Mouse (Mus musculus) liver, embryonic 16.5 days (tissue): Measurements from ENCODE around the gene Tns2. TPM values are rescaled to one million over a fixed set of nuclear protein-coding genes. Genes with fewer than 3 reads are reported as not detected.
A peak's percentile ranks its signal among the peaks of the same experiment; 100 is the strongest.

ENCODE experiments used
- ATAC-seq: fragments of 200-750 bp; cut with Nextera tagmentation; 2 replicates; pipeline ENCODE4 v1.8.0; 2017; ENCODE audit warnings: low read depth, mild to moderate bottlenecking, moderate number of reproducible peaks, moderate library complexity
- H3K27ac ChIP-seq: fragments of 300-500 bp; sonication (generic); 2 replicates; pipeline ENCODE4 v1.5.1; 2014; ENCODE audit warnings: mild to moderate bottlenecking, low read length
- H3K27me3 ChIP-seq: fragments of 300-500 bp; sonication (generic); 2 replicates; pipeline ENCODE4 v1.6.1; 2014; ENCODE audit warnings: low read depth, low read length, mixed read lengths; ENCODE audit not compliant: control insufficient read depth, insufficient read depth
- H3K36me3 ChIP-seq: fragments of 300-500 bp; sonication (generic); 2 replicates; pipeline ENCODE4 v1.6.1; 2014; ENCODE audit warnings: mild to moderate bottlenecking; ENCODE audit not compliant: control insufficient read depth, insufficient read depth
- H3K4me1 ChIP-seq: fragments of 300-500 bp; sonication (generic); 2 replicates; pipeline ENCODE4 v1.6.1; 2014; ENCODE audit warnings: low read depth, low read length, mixed read lengths; ENCODE audit not compliant: control insufficient read depth
- H3K4me2 ChIP-seq: fragments of 300-500 bp; sonication (generic); 2 replicates; pipeline ENCODE4 v1.6.1; 2014; ENCODE audit warnings: low read depth, low read length, mixed read lengths
- H3K4me3 ChIP-seq: fragments of 300-500 bp; sonication (generic); 2 replicates; pipeline ENCODE4 v1.5.1; 2014; ENCODE audit warnings: low read depth, mild to moderate bottlenecking, low read length
- H3K9ac ChIP-seq: fragments of 300-500 bp; sonication (generic); 2 replicates; pipeline ENCODE4 v1.6.1; 2014; ENCODE audit warnings: low read depth, low read length
- H3K9me3 ChIP-seq: fragments of 300-500 bp; sonication (generic); replicated peaks from 2 replicates; pipeline ENCODE4 v1.6.1; 2016; ENCODE audit warnings: low read length; ENCODE audit not compliant: control insufficient read depth
- WGBS: fragments of 180-500 bp; shearing (Covaris S2); extraction: QIAGEN DNeasy Blood & Tissue Kit; methylation state at CpG from one replicate; pipeline ENCODE4 v1.1.7; 2014; ENCODE audit not compliant: insufficient replicate concordance; 5-methylcytosine and 5-hydroxymethylcytosine counted together
- polyA plus RNA-seq: library from polyadenylated mRNA; unstranded; fragments of >200 nt; fragmentation: Nextera tagmentation; extraction: Ambion mirVana; gene quantifications from 2 replicates; pipeline ENCODE4 v1.2.1, GENCODE M21; 2015

The Tns2 gene
- polyA plus RNA-seq, 1 experiment from 2014 or later = 6.8 TPM

- Histone ChIP-seq H3K9me3 (no peaks in the 10 kb centered on the region), H3K4me1 (peaks cover 34% of the 10 kb centered on the region), H3K4me2 (peak overlapping the region; percentile 49), H3K27ac (no peak overlapping the region), H3K4me3 (no peak overlapping the region; the same call in 1 of the 2 replicates), H3K36me3 (no peaks in the 10 kb centered on the region), H3K9ac (no peak overlapping the region), H3K27me3 (peaks cover 20% of the 10 kb centered on the region)
- peak; percentile 12; the same call in 1 of the 2 replicates for ATAC-seq
- WGBS = 24% methylated on average over 18 of the region's 18 CpGs
Observed at GRCm38 (mm10) chr15:102105764-102106730, 5.8 kb downstream of the Tns2 start.

- H3K36me3 ChIP-seq = no peaks in the 10 kb centered on the region
- peaks cover 29% of the 10 kb centered on the region for H3K4me1 ChIP-seq
- H3K4me2 ChIP-seq = peak overlapping the region; percentile 49
- no peak overlapping the region for H3K9ac ChIP-seq
- peaks cover 15% of the 10 kb centered on the region for H3K27me3 ChIP-seq
- peak overlapping the region; percentile 28 for H3K4me3 ChIP-seq
- ATAC-seq = no peak
- WGBS = 22% methylated on average over 38 of the region's 38 CpGs
- no peak overlapping the region for H3K27ac ChIP-seq
- no peaks in the 10 kb centered on the region for H3K9me3 ChIP-seq
Observed at GRCm38 (mm10) chr15:102106754-102107456, 6.7 kb downstream of the Tns2 start.

GRCm38 (mm10) chr15:102107689-102108573 lies 7.7 kb downstream of the Tns2 start:
- H3K27ac ChIP-seq = no peak overlapping the region
- WGBS = 31% methylated on average over 13 of the region's 13 CpGs
- H3K9ac ChIP-seq = no peak overlapping the region
- ATAC-seq = no peak
- peaks cover 29% of the 10 kb centered on the region for H3K4me1 ChIP-seq
- H3K27me3 ChIP-seq = peaks cover 13% of the 10 kb centered on the region
- no peaks in the 10 kb centered on the region for H3K36me3 ChIP-seq
- no peak overlapping the region for H3K4me3 ChIP-seq
- H3K9me3 ChIP-seq = no peaks in the 10 kb centered on the region
- H3K4me2 ChIP-seq = no peak overlapping the region; the same call in 1 of the 2 replicates

- H3K4me1 ChIP-seq = peaks cover 23% of the 10 kb centered on the region
- peaks cover 13% of the 10 kb centered on the region for H3K27me3 ChIP-seq
- WGBS = 45% methylated on average over 18 of the region's 18 CpGs
- no peaks in the 10 kb centered on the region for H3K9me3 ChIP-seq
- ATAC-seq = no peak
- H3K4me2 ChIP-seq = no peak overlapping the region
- H3K36me3 ChIP-seq = no peaks in the 10 kb centered on the region
- H3K27ac ChIP-seq = no peak overlapping the region
- no peak overlapping the region for H3K9ac ChIP-seq
- no peak overlapping the region for H3K4me3 ChIP-seq
Observed at GRCm38 (mm10) chr15:102108651-102109525, 8.7 kb downstream of the Tns2 start.

- H3K36me3 ChIP-seq = no peaks in the 10 kb centered on the region
- no peak overlapping the region for H3K4me2 ChIP-seq
- 82% methylated on average over 7 of the region's 7 CpGs for WGBS
- no peak overlapping the region for H3K27ac ChIP-seq
- ATAC-seq = no peak
- no peaks in the 10 kb centered on the region for H3K9me3 ChIP-seq
- no peak overlapping the region for H3K9ac ChIP-seq
- H3K4me3 ChIP-seq = no peak overlapping the region
- peaks cover 13% of the 10 kb centered on the region for H3K27me3 ChIP-seq
- H3K4me1 ChIP-seq = peaks cover 18% of the 10 kb centered on the region
Observed at GRCm38 (mm10) chr15:102110271-102110670, 10.1 kb downstream of the Tns2 start.

GRCm38 (mm10) chr15:102110701-102111494 lies 10.7 kb downstream of the Tns2 start:
- Histone ChIP-seq H3K9me3 (no peaks in the 10 kb centered on the region), H3K27ac (no peak overlapping the region), H3K36me3 (no peaks in the 10 kb centered on the region), H3K4me1 (peaks cover 16% of the 10 kb centered on the region), H3K27me3 (peaks cover 11% of the 10 kb centered on the region), H3K4me3 (no peak overlapping the region), H3K9ac (no peak overlapping the region), H3K4me2 (no peak overlapping the region)
- WGBS = 59% methylated on average over 29 of the region's 29 CpGs
- no peak for ATAC-seq

GRCm38 (mm10) chr15:102111495-102111829 lies 11.2 kb downstream of the Tns2 start:
- no peaks in the 10 kb centered on the region for H3K9me3 ChIP-seq
- no peak for ATAC-seq
- no peak overlapping the region for H3K4me2 ChIP-seq
- H3K36me3 ChIP-seq = no peaks in the 10 kb centered on the region
- no peak overlapping the region for H3K4me3 ChIP-seq
- 73% methylated on average over 11 of the region's 11 CpGs for WGBS
- no peak overlapping the region for H3K9ac ChIP-seq
- no peak overlapping the region for H3K27ac ChIP-seq
- peaks cover 11% of the 10 kb centered on the region for H3K4me1 ChIP-seq
- peaks cover 5% of the 10 kb centered on the region for H3K27me3 ChIP-seq
